Mouse (Mus musculus): ENCODE measurements around the gene Mtrex. TPM values are rescaled to one million over a fixed set of nuclear protein-coding genes. Genes with fewer than 3 reads are reported as not detected.

Mtrex gene
- polyA plus RNA-seq, 1 experiment from 2014 or later = 44.5 TPM

- TF ChIP-seq CTCF (IDR thresholded peaks at IDR 0.05; ENCODE audit: low read depth) = no peak
- ATAC-seq (replicated peaks; ENCODE audit: low FRiP score, low read depth) (0 out of 2 replicates have a peak, but pooled peaks have one; percentile 13), DNase-seq (ENCODE audit: low spot score) (no peak)
- H3K27me3 ChIP-seq (ENCODE audit: insufficient read depth, low read length) = no peaks in the 10 kb centered on the region
- H3K4me2 ChIP-seq (ENCODE audit: low read length) = no peak overlapping the region
- H3K9me3 ChIP-seq (replicated peaks; ENCODE audit: low read length) = no peaks in the 10 kb centered on the region
- WGBS = 67% methylated on average over 3 of the region's 3 CpGs
- peaks cover 28% of the 10 kb centered on the region for H3K36me3 ChIP-seq (ENCODE audit: insufficient read depth, low read length)
- no peak overlapping the region for H3K4me3 ChIP-seq (replicated peaks; ENCODE audit: low read depth, low read length)
- H3K9ac ChIP-seq (ENCODE audit: low read depth, low read length) = no peak overlapping the region
- 0 out of 2 replicates have a peak, but pooled peaks cover 9% of the 10 kb centered on the region for H3K4me1 ChIP-seq (replicated peaks; ENCODE audit: insufficient read depth, low read length)
- no peak overlapping the region for H3K27ac ChIP-seq
Observed at GRCm38 (mm10) chr13:112862342-112862741, 64.9 kb downstream of the Mtrex start.

- Histone ChIP-seq H3K4me1 (replicated peaks; ENCODE audit: insufficient read depth, low read length) (0 out of 2 replicates have a peak, but pooled peaks cover 9% of the 10 kb centered on the region), H3K27ac (no peak overlapping the region), H3K9ac (ENCODE audit: low read depth, low read length) (no peak overlapping the region), H3K36me3 (ENCODE audit: insufficient read depth, low read length) (peaks cover 25% of the 10 kb centered on the region; the same call in 1 of the 2 replicates), H3K4me2 (ENCODE audit: low read length) (no peak overlapping the region), H3K27me3 (ENCODE audit: insufficient read depth, low read length) (no peaks in the 10 kb centered on the region), H3K4me3 (replicated peaks; ENCODE audit: low read depth, low read length) (no peak overlapping the region), H3K9me3 (replicated peaks; ENCODE audit: low read length) (no peaks in the 10 kb centered on the region)
- WGBS = 26% methylated on average over 5 of the region's 5 CpGs
- no peak; the same call in 1 of the 2 replicates for TF ChIP-seq CTCF (IDR thresholded peaks at IDR 0.05; ENCODE audit: low read depth)
- peak; percentile 65; the same call in 1 of the 2 replicates for ATAC-seq (replicated peaks; ENCODE audit: low FRiP score, low read depth)
- DNase-seq (ENCODE audit: low spot score) = peak; percentile 69
Observed at GRCm38 (mm10) chr13:112861825-112862306, 65.3 kb downstream of the Mtrex start.

DNA sequence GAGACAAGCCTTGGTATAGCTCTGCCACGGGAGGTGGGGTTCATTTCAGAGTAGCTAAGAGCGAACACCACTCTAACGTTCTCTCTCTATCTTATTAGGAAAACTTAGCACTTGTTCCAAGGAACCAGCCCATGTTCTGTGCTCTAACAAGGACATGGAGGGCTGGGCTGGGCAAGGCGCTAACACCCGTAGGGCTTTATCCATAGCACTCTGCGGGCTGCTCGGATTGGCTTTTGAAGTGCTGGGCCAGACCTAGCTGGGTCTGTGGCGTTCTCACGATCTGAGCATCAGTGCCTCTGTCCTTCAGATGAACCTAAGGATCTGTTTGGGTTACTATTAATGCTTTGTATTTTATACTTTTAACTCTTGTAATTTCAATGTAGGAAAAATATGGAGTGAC lies 66.3 kb downstream of the Mtrex start:
- no peak overlapping the region for H3K27ac ChIP-seq
- H3K9ac ChIP-seq (ENCODE audit: low read depth, low read length) = no peak overlapping the region
- H3K4me2 ChIP-seq (ENCODE audit: low read length) = no peak overlapping the region
- H3K4me3 ChIP-seq (replicated peaks; ENCODE audit: low read depth, low read length) = no peak overlapping the region
- H3K4me1 ChIP-seq (replicated peaks; ENCODE audit: insufficient read depth, low read length) = 0 out of 2 replicates have a peak, but pooled peaks cover 9% of the 10 kb centered on the region
- DNase-seq (ENCODE audit: low spot score) (no peak), ATAC-seq (replicated peaks; ENCODE audit: low FRiP score, low read depth) (no peak)
- H3K36me3 ChIP-seq (ENCODE audit: insufficient read depth, low read length) = peaks cover 17% of the 10 kb centered on the region; the same call in 1 of the 2 replicates
- TF ChIP-seq CTCF (IDR thresholded peaks at IDR 0.05; ENCODE audit: low read depth) = no peak
- H3K9me3 ChIP-seq (replicated peaks; ENCODE audit: low read length) = no peaks in the 10 kb centered on the region
- no peaks in the 10 kb centered on the region for H3K27me3 ChIP-seq (ENCODE audit: insufficient read depth, low read length)
- 93% methylated on average over 9 of the region's 9 CpGs for WGBS

- Histone ChIP-seq H3K4me3 (replicated peaks; ENCODE audit: low read depth, low read length) (no peak overlapping the region), H3K36me3 (ENCODE audit: insufficient read depth, low read length) (peaks cover 12% of the 10 kb centered on the region; the same call in 1 of the 2 replicates), H3K27ac (no peak overlapping the region), H3K27me3 (ENCODE audit: insufficient read depth, low read length) (no peaks in the 10 kb centered on the region), H3K9me3 (replicated peaks; ENCODE audit: low read length) (no peaks in the 10 kb centered on the region), H3K9ac (ENCODE audit: low read depth, low read length) (no peak overlapping the region), H3K4me2 (ENCODE audit: low read length) (no peak overlapping the region), H3K4me1 (replicated peaks; ENCODE audit: insufficient read depth, low read length) (0 out of 2 replicates have a peak, but pooled peaks cover 9% of the 10 kb centered on the region)
- WGBS = 86% methylated on average over 2 of the region's 2 CpGs
- no peak for TF ChIP-seq CTCF (IDR thresholded peaks at IDR 0.05; ENCODE audit: low read depth)
- DNase-seq (ENCODE audit: low spot score) = no peak
- ATAC-seq (replicated peaks; ENCODE audit: low FRiP score, low read depth) = no peak
Observed at GRCm38 (mm10) chr13:112860370-112860769, 66.8 kb downstream of the Mtrex start.

DNA sequence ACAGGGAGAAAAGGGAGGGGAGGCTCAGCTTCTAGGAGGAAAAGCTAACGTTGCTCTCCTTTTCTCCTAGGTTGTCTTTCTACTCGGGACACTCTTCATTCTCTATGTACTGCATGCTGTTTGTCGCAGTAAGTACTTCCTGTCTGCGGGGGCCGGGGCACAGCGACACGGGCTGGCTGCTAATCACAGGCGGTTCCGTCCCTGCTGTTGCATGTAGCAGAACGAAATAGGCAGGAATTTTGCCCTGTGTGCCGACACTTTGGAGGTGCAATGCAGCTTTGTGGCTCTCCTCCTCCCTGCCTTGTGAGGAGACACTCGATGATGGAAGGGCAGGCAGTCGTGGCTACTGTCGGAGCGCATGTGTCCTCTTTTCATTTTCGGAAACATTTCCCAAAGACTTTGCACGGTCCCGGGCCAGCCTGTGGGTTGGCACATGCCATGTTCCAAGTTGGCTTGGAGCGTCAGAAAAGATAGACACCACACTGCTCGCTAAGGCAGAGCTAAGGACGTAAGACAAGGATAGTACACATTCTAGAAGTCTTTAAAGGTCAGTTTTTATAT lies 67.5 kb downstream of the Mtrex start:
- H3K4me1 ChIP-seq (replicated peaks; ENCODE audit: insufficient read depth, low read length) = 0 out of 2 replicates have a peak, but pooled peaks cover 9% of the 10 kb centered on the region
- WGBS = 87% methylated on average over 21 of the region's 21 CpGs
- H3K27me3 ChIP-seq (ENCODE audit: insufficient read depth, low read length) = no peaks in the 10 kb centered on the region
- H3K27ac ChIP-seq = no peak overlapping the region
- ATAC-seq (replicated peaks; ENCODE audit: low FRiP score, low read depth) = no peak
- no peak overlapping the region for H3K4me3 ChIP-seq (replicated peaks; ENCODE audit: low read depth, low read length)
- no peak for TF ChIP-seq CTCF (IDR thresholded peaks at IDR 0.05; ENCODE audit: low read depth)
- DNase-seq (ENCODE audit: low spot score) = no peak
- no peaks in the 10 kb centered on the region for H3K9me3 ChIP-seq (replicated peaks; ENCODE audit: low read length)
- peaks cover 7% of the 10 kb centered on the region; the same call in 1 of the 2 replicates for H3K36me3 ChIP-seq (ENCODE audit: insufficient read depth, low read length)
- H3K4me2 ChIP-seq (ENCODE audit: low read length) = no peak overlapping the region
- no peak overlapping the region for H3K9ac ChIP-seq (ENCODE audit: low read depth, low read length)

GRCm38 (mm10) chr13:112857921-112858320 lies 69.3 kb downstream of the Mtrex start:
- no peak for ATAC-seq (replicated peaks; ENCODE audit: low FRiP score, low read depth)
- WGBS = 79% methylated on average over 7 of the region's 7 CpGs
- Histone ChIP-seq H3K9ac (ENCODE audit: low read depth, low read length) (no peak overlapping the region), H3K4me1 (replicated peaks; ENCODE audit: insufficient read depth, low read length) (0 out of 2 replicates have a peak, but pooled peaks cover 9% of the 10 kb centered on the region), H3K9me3 (replicated peaks; ENCODE audit: low read length) (no peaks in the 10 kb centered on the region), H3K36me3 (ENCODE audit: insufficient read depth, low read length) (peaks cover 6% of the 10 kb centered on the region; the same call in 1 of the 2 replicates), H3K27ac (no peak overlapping the region), H3K4me3 (replicated peaks; ENCODE audit: low read depth, low read length) (no peak overlapping the region), H3K27me3 (ENCODE audit: insufficient read depth, low read length) (no peaks in the 10 kb centered on the region), H3K4me2 (ENCODE audit: low read length) (no peak overlapping the region)
- no peak for DNase-seq (ENCODE audit: low spot score)
- no peak for TF ChIP-seq CTCF (IDR thresholded peaks at IDR 0.05; ENCODE audit: low read depth)
